17 mouse cellular contexts compared by ENCODE assay signal in the genomic region with DNA sequence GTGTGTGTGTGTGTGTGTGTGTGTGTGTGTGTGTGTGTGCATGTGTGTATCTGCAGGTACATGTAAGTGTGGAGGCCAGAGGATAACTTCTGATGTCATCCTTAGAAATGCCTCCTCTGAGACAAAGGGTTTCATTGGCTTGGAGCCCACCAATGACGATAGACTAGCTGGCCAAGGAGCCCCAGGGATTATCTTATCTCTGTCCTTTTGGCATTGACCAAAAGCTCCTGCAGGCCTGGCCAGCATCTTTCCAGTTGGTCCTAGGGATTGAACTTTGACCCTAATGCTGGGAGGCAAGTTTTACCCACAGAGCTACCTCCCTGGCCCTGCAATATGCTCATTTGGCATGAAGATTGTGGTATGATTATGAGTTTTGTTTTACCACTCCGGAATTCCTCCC.
"Had no signal": no experiment of that assay in that cellular context is flagged by ENCODE, and none has a peak within 500 bp of the region (broad histone marks: within the 10 kb centered on the region; RNA-seq: fewer than 3 reads in every experiment).

No protein-coding gene starts in this region.

- H3K27ac ChIP-seq: kidney, embryonic 15.5 days; left cerebral cortex, adult 2 months; liver, embryonic 13.5 days; midbrain, embryonic 10.5 days; midbrain, embryonic 13.5 days; neural tube, embryonic 13.5 days had no signal

- DNase-seq: kidney, postnatal 10 days; kidney, postnatal 36 days; layer of hippocampus, postnatal 36 days; liver, embryonic 13.5 days; lung, adult 2 months; retina, postnatal 1 day; right cerebral cortex, postnatal 25 days; spleen, adult 18-20 months; thymus, adult 18-20 months; thymus, postnatal 36 days had no signal

- H3K4me3 ChIP-seq: kidney, embryonic 15.5 days; left cerebral cortex, adult 2 months; liver, embryonic 13.5 days; megakaryocyte, embryonic 14.5 days; midbrain, embryonic 10.5 days; midbrain, embryonic 13.5 days; myocyte; neural tube, embryonic 13.5 days had no signal
